In the genomic region with DNA sequence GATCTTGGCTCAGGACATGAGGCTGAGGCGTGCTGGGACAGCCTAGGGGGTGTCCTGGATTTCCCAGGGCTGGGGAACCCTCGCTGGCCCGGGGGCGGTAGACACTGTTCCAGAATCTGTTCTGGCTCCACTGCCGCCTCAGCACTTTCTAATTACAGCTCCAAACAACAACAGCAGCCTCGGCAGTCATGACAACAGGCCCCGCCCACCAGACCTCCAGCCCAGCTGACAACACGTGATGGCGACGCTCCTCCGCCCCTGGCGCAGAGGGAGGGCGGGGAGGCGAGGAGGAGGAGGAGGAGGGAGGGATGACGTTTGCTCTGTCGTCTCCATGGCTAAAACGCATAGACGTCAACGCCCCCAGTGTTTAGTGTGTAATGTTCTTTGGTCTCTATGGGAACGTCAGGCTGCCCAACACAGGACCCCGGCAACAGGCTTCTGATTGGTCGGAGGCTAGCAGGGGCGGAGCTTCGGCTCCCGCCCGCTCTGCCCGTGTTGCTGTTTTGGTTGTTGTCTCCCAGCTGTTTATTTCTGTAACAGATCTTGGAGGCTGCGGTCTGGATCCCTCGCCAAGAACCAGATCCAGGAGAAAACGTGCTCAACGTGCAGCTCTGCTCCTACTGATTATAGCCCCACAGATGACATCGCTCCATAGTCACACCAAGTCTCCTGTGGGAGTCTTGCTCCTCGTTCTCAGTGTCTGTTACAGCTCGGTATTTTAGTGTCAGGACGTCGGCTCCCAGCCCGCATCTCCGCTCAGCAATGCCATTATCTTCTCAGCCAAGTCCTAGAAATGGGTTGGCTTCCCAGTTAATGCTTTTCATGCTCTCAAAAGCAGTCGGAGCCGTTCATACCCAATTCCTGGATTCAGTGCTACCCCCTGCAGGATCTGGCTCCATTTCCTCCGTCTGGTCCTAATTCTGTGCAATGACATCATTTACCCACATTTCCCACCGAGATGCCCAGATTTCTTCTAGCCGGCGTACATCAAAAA, we compare ENCODE assay signal across 8 mouse cellular contexts. TPM values are rescaled to one million over a fixed set of nuclear protein-coding genes. Genes with fewer than 3 reads are reported as not detected.
DNase-seq lines count a peak whose midpoint lies in the region; ATAC-seq and TF ChIP-seq lines count a peak whose summit lies in the region.

No protein-coding gene starts in this region.

- H3K9ac ChIP-seq in heart, embryonic 13.5 days = peak overlapping the region; percentile 82
- peak overlapping the region; percentile 63 for H3K9ac ChIP-seq in liver, embryonic 12.5 days
- H3K9ac ChIP-seq in stomach, embryonic 15.5 days = no peak overlapping the region; the same call in 1 of the 2 replicates

- peak; percentile 13; the same call in 1 of the 2 replicates for TF ChIP-seq POLR2A in brain, embryonic 14.5 days (IDR thresholded peaks at IDR 0.05; ENCODE audit: borderline replicate concordance, extremely low read depth, insufficient read depth, insufficient read length, poor library complexity, severe bottlenecking)

- H3K36me3 ChIP-seq in C2C12 (ENCODE audit: control insufficient read depth, insufficient read depth) = no peaks in the 10 kb centered on the region
- H3K36me3 ChIP-seq in erythroblast, embryonic 14.5 days (ENCODE audit: control insufficient read depth) = no peaks in the 10 kb centered on the region
- no peaks in the 10 kb centered on the region for H3K36me3 ChIP-seq in heart, embryonic 13.5 days
- no peaks in the 10 kb centered on the region for H3K36me3 ChIP-seq in liver, embryonic 12.5 days
- no peaks in the 10 kb centered on the region for H3K36me3 ChIP-seq in stomach, embryonic 15.5 days

- H3K27me3 ChIP-seq in C2C12 (ENCODE audit: control insufficient read depth, insufficient read depth, insufficient read length) = no peaks in the 10 kb centered on the region
- H3K27me3 ChIP-seq in erythroblast, embryonic 14.5 days (ENCODE audit: control insufficient read depth) = peaks cover 38% of the 10 kb centered on the region
- no peaks in the 10 kb centered on the region for H3K27me3 ChIP-seq in heart, embryonic 13.5 days (replicated peaks)
- peaks cover 50% of the 10 kb centered on the region for H3K27me3 ChIP-seq in liver, embryonic 12.5 days (replicated peaks)
- no peaks in the 10 kb centered on the region for H3K27me3 ChIP-seq in stomach, embryonic 15.5 days (replicated peaks)

- H3K4me1 ChIP-seq in erythroblast, embryonic 14.5 days (ENCODE audit: control insufficient read depth) = peaks cover 26% of the 10 kb centered on the region
- H3K4me1 ChIP-seq in heart, embryonic 13.5 days = peaks cover 57% of the 10 kb centered on the region
- H3K4me1 ChIP-seq in liver, embryonic 12.5 days = peaks cover 35% of the 10 kb centered on the region
- H3K4me1 ChIP-seq in stomach, embryonic 15.5 days = peaks cover 40% of the 10 kb centered on the region

- peak overlapping the region; percentile 5 for H3ac ChIP-seq in C2C12 (ENCODE audit: control insufficient read depth, insufficient read length, low read depth)

- TF ChIP-seq CTCF in C2C12 (IDR thresholded peaks at IDR 0.05; ENCODE audit: control insufficient read depth, insufficient read depth, insufficient read length) = no peak
- no peak for TF ChIP-seq CTCF in brain, embryonic 14.5 days (IDR thresholded peaks at IDR 0.05; ENCODE audit: borderline replicate concordance, extremely low read depth, insufficient read depth, insufficient read length)

- peak overlapping the region; percentile 97 for H3K27ac ChIP-seq in heart, embryonic 13.5 days (replicated peaks)
- peak overlapping the region; percentile 72 for H3K27ac ChIP-seq in liver, embryonic 12.5 days
- H3K27ac ChIP-seq in stomach, embryonic 15.5 days = peak overlapping the region; percentile 93

- H3K4me2 ChIP-seq in heart, embryonic 13.5 days = peak overlapping the region; percentile 87
- peak overlapping the region; percentile 89 for H3K4me2 ChIP-seq in liver, embryonic 12.5 days
- H3K4me2 ChIP-seq in stomach, embryonic 15.5 days = peak overlapping the region; percentile 61

- H3K4me3 ChIP-seq in C2C12 (ENCODE audit: insufficient read depth, poor library complexity, severe bottlenecking) = peak overlapping the region; percentile 29
- peak overlapping the region; percentile 67 for H3K4me3 ChIP-seq in erythroblast, embryonic 14.5 days (replicated peaks)
- H3K4me3 ChIP-seq in heart, embryonic 13.5 days = peak overlapping the region; percentile 61
- peak overlapping the region; percentile 56 for H3K4me3 ChIP-seq in liver, embryonic 12.5 days
- peak overlapping the region; percentile 39 for H3K4me3 ChIP-seq in stomach, embryonic 15.5 days (replicated peaks)

- peak; percentile 100 for DNase-seq in brain, embryonic 14.5 days (ENCODE audit: low read depth)
- DNase-seq in kidney, postnatal 10 days = peak; percentile 99
- peak; percentile 98 to 99 for DNase-seq in natural killer cell, adult 2 months (ENCODE audit: low spot score in 2 of 2)

- ATAC-seq in heart, embryonic 13.5 days (ENCODE audit: extremely low read depth, insufficient number of reproducible peaks, low FRiP score, low TSS enrichment) = peak; percentile 97
- peak; percentile 96 for ATAC-seq in liver, embryonic 12.5 days
- ATAC-seq in stomach, embryonic 15.5 days (ENCODE audit: insufficient read depth, low FRiP score, low read depth) = peak; percentile 94

- H3K79me3 ChIP-seq in C2C12 (ENCODE audit: low read depth) = no peaks in the 10 kb centered on the region

- no peaks in the 10 kb centered on the region for H3K79me2 ChIP-seq in C2C12 (ENCODE audit: control insufficient read depth, insufficient read depth)

- WGBS in heart, embryonic 13.5 days = under 1% methylated on average over 44 of the region's 44 CpGs
- whole genome bisulfite sequencing in liver, embryonic 12.5 days (ENCODE audit: insufficient replicate concordance) = 2% methylated on average over 44 of the region's 44 CpGs
- WGBS in stomach, embryonic 15.5 days = 1% methylated on average over 44 of the region's 44 CpGs

- H3K9me3 ChIP-seq in erythroblast, embryonic 14.5 days (ENCODE audit: control insufficient read depth, low read length) = no peaks in the 10 kb centered on the region
- H3K9me3 ChIP-seq in heart, embryonic 13.5 days = no peaks in the 10 kb centered on the region
- no peaks in the 10 kb centered on the region for H3K9me3 ChIP-seq in liver, embryonic 12.5 days (replicated peaks)
- H3K9me3 ChIP-seq in stomach, embryonic 15.5 days = no peaks in the 10 kb centered on the region

TF ChIP-seq in C2C12, 6 proteins besides CTCF, POLR2A, EP300 and RAD21:
- TF ChIP-seq MAX (IDR thresholded peaks at IDR 0.05) = peak; percentile 15
- peak; percentile 94 for TF ChIP-seq USF1 (IDR thresholded peaks at IDR 0.05; ENCODE audit: low read depth)
- no peak for TF ChIP-seq FOSL1 (IDR thresholded peaks at IDR 0.05; ENCODE audit: insufficient read depth, low read length, poor library complexity, severe bottlenecking)
TF ChIP-seq in C2C12: peak in this region for 2.

RNA-seq across cellular contexts. Expression of a gene that starts 18.3 kb away (rescaled TPM):
- polyA plus RNA-seq in C2C12 (2012; fragmentation: generic; extraction: Trizol) = 2.7 TPM
- 1.9 and 2.0 TPM in 2 replicates for polyA plus RNA-seq in brain, embryonic 14.5 days (2012; rRNA removed)
- polyA plus RNA-seq in erythroblast, embryonic 14.5 days (2012) = 18.4 and 19.2 TPM in 2 replicates
- 5.1 and 5.4 TPM in 2 replicates for polyA plus RNA-seq in heart, embryonic 13.5 days (2015; fragmentation: Nextera tagmentation; extraction: Ambion mirVana)
- 1.4 and 1.5 TPM in 2 replicates for polyA plus RNA-seq in liver, embryonic 12.5 days (2016; fragmentation: Nextera tagmentation; extraction: Ambion mirVana)
- polyA plus RNA-seq in stomach, embryonic 15.5 days (2015; fragmentation: Nextera tagmentation; extraction: Ambion mirVana) = 10.5 and 16.4 TPM in 2 replicates

Comparison
In these comparisons a context has a peak if more than half of its experiments do, and no peak if none do; other contexts are left out.
1. Peak in every context shown above with its lines: DNase-seq, ATAC-seq, H3K4me3 ChIP-seq and H3K27ac ChIP-seq.